Mouse (Mus musculus) layer of hippocampus, postnatal 10 days (tissue): ENCODE measurements at regions not wholly inside any gene's neighbourhood (a gene's known extent, or its start where the extent isn't known, plus 50 kb on each side); places are given as distances from the start of the nearest gene placed in this dataset.

Experiments used
- DNase-seq, 2 experiments: peaks; one replicate each; pipeline ENCODE4 v3.0.0; 2021; ENCODE audit warnings: low spot score in 2 of 2

DNA sequence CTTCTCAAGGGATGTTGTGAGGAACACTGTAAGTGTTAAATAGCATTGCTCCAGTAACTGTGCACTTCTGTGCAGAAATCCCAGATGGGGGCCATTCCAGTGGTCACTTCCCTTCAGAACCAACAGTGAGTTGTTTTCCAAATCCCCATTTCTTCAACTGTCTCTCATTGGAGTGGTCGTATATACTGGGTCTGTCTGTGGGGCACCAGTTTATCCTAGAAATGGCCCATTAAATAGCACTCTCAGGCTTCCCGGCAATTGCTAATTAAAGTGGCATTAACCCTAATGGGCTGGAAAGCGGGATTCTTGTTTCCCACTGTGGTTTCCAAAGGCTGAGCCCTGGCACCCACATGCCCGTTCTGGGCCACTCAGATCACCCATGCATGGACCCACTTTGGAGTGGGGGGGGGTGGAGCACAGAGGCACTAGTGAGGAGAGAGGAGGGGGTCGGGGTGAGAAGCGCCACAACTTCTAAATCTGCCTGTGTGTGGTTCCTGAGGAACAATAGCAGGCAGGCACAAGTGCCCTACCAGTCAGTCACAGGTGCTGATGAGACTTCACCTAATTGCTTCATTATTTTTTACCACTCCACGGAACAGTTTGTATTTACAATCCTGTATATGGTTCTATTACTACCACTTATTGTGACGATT, 78.1 kb downstream of the Fam204a start:
- DNase-seq, result peak in 1 of 2 experiments; percentile 30

DNA sequence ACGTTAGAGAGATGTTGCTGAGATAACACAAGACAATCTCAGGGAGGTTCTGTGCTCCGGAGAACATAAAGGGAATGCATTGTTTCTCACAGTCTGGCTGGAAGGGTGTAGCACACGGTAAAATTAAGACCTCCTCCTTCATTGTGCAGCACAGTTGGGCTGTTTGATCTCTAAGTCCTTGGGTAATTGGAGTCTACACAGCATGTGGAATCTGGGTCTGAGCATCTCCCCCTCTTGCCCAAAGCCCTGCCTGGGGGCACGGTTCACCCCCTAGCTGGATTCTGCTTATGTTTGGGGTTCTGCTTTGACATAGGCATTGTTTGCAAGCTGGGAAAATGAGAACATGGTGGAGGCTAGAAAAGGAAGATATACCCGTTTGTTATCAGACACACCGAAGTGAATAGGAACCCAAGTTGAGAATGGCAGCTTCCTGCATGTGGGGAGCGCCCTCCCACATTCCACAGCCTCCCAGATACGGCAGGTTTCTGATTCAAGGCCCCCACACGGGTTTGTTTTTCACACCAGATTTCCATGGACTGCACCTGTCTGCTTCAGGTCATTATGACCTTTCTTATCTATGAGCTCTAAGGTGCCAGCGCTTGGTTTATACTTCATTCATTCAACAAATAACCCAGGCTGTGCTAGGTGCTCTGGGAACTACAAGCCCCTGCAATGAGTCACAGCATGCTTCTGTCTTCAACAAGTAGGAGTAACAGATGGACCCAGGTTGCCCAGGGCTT, 79.9 kb downstream of the Fam204a start:
- DNase-seq, result peak in 1 of 2 experiments; percentile 18

DNA sequence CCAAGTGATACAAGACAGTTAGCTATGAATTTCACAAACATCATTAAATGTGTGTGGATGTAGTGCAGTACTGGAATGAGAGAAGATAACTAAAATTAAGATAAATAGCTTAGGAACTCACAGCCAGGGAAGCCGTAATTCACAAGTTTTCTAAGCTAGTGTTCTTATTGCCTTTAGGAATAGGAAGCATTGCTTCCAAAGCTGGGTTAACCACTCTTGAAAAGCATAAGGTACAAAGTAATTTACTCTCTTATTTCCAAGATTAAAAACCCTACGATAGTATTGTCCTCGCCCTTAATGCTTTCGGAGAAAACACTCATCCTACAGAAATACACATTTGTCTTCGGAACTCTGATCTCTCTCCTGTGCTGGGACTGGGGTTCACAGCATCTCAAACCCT, 81.3 kb downstream of the Fam204a start:
- DNase-seq, result no peak

DNA sequence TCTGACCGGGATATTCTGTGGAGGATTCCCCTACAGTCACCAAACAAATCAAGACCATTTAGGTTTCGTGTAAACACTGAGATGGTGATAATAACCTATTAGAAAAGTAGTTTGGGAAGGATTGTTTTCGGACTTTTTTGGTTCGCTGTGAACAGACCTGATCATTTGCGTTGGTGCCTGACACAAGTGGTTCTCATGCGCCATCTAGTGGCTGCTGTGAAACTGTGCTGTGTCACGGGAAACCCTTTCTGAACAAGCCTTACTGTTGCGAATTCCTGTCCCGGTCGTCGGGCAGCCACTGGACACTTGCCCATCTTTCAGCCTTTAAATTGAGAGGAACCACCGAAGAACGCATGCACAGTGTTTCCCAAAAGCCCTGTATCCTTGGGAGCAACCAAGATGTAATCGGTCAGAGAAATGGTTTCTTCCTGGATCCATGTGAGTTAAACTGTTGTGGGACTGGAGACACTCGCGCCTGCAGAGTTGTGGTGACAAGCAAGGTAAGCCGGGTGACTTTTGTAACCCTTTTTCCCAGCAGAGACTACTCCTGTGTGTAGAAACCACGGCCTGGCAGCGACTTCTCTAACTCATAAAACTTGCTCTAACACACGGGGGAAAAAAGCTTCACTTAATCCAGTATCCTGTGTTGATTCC, 82.0 kb downstream of the Fam204a start:
- DNase-seq, result peak; percentile 91

DNA sequence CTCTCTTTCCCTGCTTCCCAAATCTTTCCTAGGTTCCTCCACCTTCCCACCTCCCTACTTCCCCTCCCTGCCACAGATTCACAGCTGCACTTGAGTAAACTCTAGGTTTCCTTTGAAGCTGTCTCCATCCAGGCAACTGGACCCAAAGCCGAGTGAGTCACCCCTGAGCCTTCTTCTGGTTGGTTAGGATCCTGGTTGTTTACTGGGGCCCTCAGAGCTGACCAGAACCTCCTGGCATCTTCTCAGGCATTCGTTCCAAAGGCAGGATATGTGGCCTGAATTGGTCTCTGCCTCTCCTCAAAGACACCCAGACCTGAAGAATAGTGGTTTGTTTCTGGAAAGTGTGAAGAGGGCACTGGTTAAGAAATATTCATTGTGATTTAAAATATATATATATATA, 87.6 kb downstream of the Fam204a start:
- DNase-seq, result no peak

DNA sequence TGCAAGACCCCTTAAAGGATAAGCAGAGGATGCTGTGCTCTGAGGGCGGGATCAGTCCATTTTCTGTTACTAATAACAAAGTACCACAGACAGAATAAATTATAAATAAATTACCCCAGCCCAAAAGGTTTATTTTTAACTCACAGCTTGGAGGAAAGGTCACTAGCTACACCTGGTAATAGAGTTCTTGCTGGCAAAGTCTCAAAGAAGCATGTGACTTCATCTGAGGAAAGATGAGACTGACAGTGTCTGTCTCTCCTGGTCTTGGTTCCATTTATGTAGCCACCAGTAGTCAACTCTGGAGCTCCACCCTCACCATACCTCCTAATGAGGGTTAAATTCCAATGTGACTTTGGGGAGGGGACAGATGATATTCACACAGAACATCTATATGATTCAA, 90.0 kb downstream of the Fam204a start:
- DNase-seq, result no peak

DNA sequence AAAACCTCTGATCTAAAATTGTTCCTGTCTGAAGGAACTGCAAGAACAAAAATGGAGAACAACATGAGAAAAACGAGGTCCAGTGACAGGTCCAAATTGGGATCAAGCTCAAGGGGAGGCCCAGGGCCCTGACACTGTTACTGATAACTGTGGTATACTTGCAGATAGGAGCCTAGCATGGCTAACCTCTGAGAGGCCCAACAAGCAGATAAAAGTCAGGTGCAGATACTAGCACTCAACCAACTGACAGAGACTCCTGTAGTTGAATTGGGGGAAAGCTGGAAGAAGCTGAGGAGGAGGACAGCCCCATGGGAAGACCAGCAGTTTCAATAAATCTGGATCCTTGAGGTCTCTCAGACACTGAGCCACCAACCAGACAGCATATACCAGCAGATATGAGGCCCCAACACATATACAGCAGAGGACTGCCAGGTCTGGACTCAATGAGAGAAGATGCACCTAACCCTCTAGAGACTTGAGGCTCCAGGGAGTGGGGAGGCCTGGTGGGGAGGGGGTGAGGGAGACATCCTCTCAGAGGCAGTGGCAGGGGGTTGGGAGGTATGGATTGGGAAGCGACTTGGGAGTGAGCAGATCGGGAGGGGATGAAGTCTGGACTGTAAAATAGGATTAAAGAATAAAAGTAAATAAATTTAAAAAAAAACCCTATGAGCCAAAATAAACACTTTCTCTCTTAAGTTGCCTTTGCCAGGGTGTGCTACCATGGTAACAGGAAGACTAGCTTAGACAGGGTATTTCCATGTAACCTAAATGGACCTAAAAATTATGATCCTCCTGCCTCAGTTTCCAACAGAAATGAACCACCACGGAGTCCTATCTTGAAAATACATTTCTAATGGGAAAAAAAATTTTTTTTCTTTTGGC, 91.8 kb downstream of the Fam204a start:
- DNase-seq, result no peak

DNA sequence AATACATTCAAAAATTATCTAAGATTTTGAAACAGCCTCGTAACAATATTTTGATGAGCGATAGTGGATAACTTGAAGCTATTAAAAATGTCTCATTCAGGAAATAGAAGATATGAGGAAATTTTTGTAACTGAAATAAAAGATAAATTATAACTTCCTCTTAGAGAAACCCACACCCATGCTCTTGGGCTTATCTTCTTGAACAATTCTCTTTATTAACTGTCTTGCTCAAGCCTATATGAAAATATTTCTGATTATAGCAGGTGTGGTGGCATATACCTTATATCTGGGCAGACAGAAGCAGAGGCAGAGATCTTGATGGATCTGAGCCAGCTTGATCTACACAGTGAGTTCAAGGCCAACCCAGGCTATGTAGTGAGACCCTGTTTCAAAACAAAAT, 96.9 kb downstream of the Fam204a start:
- DNase-seq, result no peak

DNA sequence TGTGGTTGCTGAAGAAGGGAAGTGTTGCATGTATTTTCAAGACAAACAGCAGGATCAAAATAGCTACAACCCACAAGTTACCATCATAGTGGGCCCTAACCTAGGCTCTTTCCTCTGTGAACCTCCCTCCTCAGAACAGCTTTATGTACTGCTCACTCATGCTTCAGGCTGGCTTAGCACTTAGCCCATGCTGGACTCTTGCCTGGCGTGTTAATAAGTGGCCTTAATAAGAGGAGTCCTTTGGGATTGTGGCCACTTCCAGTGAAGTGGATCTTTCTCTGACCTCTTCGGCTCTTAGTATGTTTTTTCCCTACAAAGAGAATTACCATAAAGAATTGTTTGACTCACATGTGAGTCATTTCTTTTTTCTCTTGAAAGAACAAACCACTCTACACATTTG, 101.9 kb downstream of the Fam204a start:
- no peak for DNase-seq

DNA sequence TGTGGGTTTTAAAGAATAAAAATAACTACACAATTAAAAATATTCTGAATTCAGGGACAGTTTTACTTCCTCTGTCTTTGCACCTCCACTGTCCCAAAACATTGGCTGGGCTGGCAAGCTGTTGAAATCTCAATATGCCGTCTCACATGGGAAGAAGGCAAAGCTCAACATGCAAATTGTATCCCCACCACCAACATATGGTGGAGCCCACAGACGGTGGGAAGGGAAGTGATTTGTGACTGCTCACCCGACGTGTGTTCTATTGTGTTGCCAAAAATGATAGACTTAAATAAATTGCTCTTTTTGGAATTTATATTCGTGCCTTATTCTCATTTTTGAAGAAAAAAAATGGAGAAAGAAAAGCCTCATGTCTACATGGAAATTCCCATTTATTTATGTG, 105.6 kb downstream of the Fam204a start:
- DNase-seq, result no peak

DNA sequence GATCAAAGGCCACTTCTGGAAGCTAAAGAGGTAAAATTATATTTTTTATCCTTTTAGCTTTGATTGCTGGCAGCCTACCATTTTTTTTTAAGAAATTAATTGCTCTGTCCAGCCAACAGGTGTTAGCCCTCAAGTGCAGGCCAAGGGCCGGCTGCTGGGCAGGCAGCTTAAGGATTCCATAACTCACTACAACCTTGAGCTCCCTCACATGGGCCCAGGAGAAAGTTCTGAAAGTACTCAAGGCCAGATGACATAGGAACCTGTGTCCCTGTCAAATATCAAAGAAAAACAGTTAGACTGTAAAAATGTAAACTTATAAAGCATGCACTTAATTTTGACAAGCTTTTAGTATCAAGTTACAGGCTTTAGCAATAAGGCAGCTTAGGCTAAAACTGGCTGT, 107.5 kb downstream of the Fam204a start:
- no peak for DNase-seq

DNA sequence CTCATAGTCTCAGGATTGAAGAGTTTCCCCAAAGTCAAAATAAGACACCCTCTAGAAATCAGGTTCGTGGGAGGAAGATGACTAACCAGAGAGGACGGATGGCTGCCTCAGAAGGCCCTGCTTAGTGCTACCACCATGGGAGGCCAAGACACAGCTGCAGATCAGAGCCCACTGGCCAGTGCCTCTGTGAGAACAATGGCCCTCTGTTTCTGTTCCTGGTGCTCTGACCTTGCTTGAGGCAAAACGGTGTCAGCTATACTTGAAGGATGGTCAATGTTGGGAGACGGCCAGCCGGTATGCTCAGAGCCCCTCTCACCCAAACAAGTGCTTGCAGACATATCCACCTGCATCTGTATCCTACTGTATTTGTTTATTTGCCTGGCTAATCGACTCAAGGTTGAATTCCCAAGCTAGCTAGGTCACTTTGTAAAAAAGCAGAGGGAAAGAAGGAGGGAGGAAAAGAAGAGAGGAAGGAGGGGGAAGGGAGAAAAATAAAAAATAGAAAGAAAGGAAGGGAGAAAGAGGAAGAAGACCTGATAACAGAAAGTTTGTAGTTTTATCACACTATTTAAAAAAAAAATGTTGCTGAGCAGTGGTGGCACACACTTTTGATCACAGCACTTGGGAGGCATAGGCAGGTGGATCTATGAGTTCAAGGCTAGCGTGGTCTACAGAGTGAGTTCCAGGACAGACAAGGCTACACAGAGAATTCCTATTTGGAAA, 112.7 kb downstream of the Fam204a start:
- DNase-seq, result no peak

DNA sequence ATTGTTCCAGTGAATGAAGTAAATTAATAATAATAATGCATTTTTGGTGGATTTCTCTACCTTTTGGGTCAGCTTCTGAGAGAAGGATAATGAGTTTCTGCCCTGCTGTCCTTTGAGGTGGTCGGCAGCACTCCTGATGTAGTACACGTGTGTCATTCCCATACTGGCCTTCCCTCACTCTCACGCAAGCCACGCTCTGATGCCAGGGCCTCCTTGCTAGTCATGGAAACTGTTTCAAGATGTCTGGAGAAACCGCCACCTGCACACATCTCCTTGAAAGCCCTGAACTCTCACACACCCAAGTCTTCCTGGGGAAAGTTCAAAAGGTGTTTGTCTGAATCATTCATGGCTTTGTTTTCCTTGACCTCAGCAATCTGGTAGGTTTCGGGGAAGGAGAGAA, 116.2 kb downstream of the Fam204a start:
- no peak for DNase-seq

DNA sequence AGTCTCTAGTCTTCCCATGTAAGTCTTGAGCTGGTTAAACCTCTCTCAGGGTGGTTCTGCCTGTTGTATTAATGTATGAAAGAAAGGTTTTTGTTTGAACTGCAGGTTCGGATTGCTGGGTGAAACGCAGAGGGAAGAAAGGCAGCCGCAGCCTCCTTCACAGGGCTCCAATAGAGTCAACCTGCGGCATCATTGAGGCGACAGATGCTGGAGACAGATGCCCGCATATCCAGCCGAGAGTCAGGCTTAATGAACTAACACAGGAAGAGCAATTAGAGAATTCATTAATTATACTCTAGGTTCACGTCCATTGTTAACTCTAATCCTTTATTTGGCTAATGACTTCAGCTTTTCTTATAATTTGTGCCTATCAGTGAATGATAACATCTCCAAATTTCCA, 117.0 kb downstream of the Fam204a start:
- DNase-seq, result no peak

DNA sequence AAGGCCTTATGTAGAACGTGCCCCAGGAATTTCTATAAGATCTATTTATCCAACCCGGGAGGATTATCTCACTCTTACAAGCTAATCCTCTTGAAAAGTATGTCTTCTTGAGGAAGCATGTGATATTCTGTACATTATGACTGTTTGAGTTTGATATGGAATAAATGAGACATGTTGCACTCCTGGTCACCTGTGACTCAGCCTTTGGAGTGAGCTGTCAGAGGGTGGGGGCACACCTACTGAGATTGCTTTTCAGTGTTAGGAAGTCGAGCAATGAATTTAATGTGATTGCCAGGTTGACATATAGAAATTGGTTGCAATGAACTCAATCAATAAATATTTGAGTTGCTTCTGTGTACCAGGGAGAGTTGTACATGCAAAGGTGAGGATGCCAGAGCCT, 128.6 kb downstream of the Fam204a start:
- DNase-seq, result no peak

DNA sequence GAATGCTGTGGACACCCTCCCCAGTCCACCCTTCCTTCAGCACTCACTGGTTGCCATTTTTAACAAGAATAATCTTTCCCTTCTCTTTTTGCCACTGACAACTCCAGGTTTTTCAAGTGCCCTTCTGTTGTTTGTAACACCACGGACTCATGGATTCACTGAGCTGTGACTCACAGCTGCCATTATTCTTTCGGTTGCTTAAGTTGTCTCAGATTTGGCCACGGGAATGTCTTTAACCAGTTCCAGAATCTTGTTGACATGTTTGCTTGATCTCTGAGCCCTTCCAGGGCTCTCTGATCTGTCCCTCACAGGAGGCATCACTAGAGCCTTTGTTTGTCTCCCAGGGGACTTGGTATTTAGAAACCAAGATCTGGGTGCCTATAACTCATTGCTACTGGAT, 131.5 kb upstream of the Rab11fip2 start:
- no peak for DNase-seq

DNA sequence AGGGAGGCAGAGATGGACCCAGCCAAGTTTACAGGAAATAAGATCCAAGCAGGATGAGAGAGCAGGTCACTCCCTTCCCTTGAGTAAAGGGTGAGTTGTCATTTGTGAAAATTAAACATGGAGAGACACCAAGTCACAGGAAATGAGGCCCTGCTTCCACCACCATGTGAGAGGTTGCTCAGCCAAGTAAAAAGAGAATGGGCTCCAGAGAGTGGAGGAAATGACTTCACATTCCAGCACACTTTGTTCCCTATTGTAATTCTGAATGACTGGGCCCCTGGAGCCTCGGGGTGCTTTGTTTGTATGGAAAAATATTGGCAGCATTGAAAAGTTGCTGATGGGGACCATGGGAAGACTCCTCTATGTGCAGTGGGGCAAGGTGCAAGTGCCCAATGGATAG, 129.9 kb upstream of the Rab11fip2 start:
- no peak for DNase-seq

DNA sequence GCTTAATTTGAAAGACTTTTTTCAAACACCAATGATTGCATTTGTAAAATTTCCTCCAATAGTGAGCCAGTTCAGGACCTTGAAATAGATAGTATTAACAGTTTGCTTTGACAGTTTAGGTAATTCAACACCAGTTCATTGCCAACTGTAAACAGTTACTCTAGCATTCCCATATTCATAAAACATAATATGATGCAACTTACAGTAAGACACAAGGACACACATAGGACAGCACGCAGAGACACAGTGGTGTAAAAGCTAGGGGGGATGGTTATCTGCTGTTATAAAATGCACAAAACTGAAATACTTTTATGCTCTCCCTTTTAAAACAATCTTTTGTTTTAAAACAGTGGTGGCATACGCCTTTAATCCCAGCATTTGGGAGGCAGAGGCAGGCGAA, 122.7 kb upstream of the Rab11fip2 start:
- no peak for DNase-seq

DNA sequence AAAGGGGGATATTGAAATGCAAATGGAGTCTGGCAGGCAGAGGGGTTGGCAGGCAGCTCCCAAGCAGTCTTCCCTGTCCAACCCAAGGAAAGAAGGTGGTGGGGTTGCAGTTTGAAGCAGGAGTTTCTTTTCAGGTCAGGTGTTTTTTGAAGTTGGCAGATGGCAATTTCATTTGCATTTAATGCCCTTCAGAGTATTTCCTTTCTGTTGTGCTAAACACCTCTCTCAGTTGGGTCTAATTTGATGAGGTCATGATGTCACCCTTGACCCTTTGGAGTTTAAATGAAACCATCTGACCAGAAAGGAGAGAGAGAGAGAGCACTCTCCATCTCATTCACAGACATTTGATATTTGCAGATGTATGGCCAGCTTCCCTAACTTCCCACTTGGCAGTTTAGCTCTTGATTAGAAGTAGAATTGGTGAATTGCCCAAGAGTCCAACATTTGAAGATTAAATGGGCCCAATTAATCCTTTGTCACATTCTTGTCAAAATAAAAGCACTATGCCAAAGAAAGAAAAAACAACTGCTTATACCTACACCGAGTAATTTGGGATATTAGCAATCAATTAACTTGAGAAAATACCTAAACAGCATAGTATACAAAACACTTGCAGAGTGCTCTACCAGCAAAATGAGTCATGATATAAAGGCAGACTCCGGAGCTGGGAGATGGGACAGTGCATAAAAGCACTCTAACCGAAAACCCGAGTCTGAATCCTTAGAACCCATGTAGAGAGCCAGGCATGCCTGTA, 111.8 kb upstream of the Rab11fip2 start:
- peak in 1 of 2 experiments; percentile 15 for DNase-seq

DNA sequence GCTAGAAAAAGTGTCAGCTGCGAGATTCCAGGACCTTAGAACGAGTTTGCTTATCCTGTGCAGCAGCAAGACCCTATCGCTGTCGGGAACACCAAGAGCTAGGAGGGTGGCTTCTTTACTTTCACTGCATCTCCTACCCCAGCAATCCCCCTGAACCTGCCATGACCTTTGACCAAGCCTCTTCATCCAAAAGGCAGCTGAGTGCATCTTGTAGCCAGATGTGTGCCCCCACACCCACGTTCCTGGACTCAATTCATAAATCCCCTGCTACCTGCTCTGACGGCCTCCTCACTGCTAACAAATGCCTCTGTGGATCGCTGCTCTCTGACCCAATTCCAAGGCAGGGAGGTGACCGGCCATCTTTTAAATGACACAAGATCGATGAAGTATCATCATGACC, 107.7 kb upstream of the Rab11fip2 start:
- no peak for DNase-seq
